Mouse (Mus musculus): ENCODE measurements around the gene Xrra1. TPM values are rescaled to one million over a fixed set of nuclear protein-coding genes. Genes with fewer than 3 reads are reported as not detected.

Gene Xrra1
- polyA plus RNA-seq, 1 experiment from 2014 or later: 0.81 TPM

DNA sequence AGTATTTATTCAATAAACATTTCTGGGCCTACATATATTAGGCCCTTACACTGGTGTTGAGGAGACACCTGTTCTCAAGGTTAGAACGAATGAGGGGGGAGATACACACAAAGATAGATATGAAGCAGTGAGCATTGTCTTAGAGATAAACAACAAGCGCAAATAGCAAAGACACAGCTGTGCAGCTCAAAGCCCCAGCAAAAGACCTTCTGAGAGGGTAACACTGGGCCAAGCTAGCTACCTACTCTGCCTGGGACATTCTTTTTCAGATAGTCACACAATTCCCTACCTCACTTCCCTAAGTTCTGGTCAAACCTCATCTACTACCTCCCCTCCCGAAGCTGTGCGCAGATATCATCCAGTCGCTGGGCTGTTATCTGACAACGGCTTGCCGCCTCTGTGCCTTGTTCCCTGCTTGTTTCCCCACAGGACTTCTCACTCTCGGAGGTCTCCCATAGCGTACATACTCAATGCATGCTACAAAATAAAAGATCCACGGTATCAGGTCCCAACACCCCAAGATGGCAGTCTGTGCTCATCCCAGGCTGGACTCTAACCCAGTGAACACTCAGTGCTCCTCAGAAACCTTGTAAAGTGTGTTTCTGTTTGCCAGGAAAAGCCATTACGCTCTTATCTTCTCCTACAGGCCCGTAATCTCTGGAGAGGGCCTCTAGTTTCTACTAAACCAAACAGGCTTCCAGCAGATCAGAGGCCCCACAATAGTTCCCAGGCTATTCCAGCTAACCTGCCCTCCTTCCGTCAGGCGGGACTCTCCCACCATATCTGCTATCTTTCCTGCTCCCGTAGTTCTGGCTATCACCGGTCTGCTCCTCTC is 34.0 kb upstream of the Xrra1 start:
- no peaks in the 10 kb centered on the region for H3K27me3 ChIP-seq (replicated peaks; ENCODE audit: control insufficient read depth, insufficient read depth, low read length)
- no peak overlapping the region for H3K27ac ChIP-seq (ENCODE audit: low read depth, low read length)
- H3K9me3 ChIP-seq (ENCODE audit: control insufficient read depth, low read length): no peaks in the 10 kb centered on the region
- no peak for ATAC-seq
- H3K4me1 ChIP-seq (ENCODE audit: control insufficient read depth, insufficient read depth, low read depth, low read length): peaks cover 3% of the 10 kb centered on the region; the same call in 1 of the 2 replicates
- no peaks in the 10 kb centered on the region for H3K36me3 ChIP-seq (ENCODE audit: control insufficient read depth, insufficient read depth, low read length)
- H3K4me3 ChIP-seq (ENCODE audit: low read length): no peak overlapping the region
- H3K9ac ChIP-seq (ENCODE audit: low read depth, low read length): no peak overlapping the region
- 90% methylated on average over 16 of the region's 16 CpGs for WGBS
- H3K4me2 ChIP-seq (ENCODE audit: low read length): no peak overlapping the region

DNA sequence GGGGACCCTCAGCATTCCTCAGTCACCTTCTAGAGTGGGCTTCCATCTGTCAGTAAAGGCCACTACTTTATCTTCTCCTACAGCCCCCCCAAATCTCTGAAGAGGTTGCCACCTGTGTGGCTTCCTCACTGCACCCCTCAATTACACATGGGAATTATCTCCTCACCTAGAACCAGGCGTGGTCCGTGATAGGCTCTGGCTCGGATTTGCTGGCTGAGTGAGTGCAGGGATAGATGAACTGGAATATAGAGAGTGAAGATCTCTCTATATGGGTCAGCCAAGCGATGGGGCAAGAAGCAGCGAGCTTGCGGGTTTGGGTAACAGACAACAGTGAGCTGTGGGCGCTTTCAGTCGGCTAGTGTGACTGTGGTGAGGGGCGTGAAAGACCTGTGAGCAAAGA is 33.4 kb upstream of the Xrra1 start:
- no peak for ATAC-seq
- no peak overlapping the region for H3K27ac ChIP-seq (ENCODE audit: low read depth, low read length)
- no peaks in the 10 kb centered on the region for H3K27me3 ChIP-seq (replicated peaks; ENCODE audit: control insufficient read depth, insufficient read depth, low read length)
- H3K4me1 ChIP-seq (ENCODE audit: control insufficient read depth, insufficient read depth, low read depth, low read length): peaks cover 3% of the 10 kb centered on the region; the same call in 1 of the 2 replicates
- no peak overlapping the region for H3K9ac ChIP-seq (ENCODE audit: low read depth, low read length)
- H3K9me3 ChIP-seq (ENCODE audit: control insufficient read depth, low read length): no peaks in the 10 kb centered on the region
- WGBS: 84% methylated on average over 9 of the region's 9 CpGs
- no peaks in the 10 kb centered on the region for H3K36me3 ChIP-seq (ENCODE audit: control insufficient read depth, insufficient read depth, low read length)
- no peak overlapping the region for H3K4me3 ChIP-seq (ENCODE audit: low read length)
- no peak overlapping the region for H3K4me2 ChIP-seq (ENCODE audit: low read length)

DNA sequence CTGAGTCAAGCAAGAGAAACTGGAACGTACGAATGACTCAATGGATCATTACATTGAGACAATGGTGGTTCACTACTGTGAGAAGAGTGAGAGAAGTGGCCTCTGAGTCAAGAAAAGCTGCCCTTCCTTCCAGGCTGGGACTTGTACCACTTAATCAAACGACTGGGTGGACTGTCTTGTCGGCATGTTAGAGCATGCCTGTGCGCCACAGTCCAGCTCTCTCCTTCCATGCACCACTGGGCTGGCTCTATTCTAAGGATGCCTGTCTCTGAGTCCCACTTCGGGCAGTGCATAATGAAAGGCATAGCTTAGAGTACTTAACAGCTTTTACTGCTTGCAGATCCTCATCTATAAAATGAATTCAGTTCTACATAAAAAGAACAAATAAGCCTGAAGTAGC is 32.8 kb upstream of the Xrra1 start:
- H3K9me3 ChIP-seq (ENCODE audit: control insufficient read depth, low read length): no peaks in the 10 kb centered on the region
- peaks cover 3% of the 10 kb centered on the region; the same call in 1 of the 2 replicates for H3K4me1 ChIP-seq (ENCODE audit: control insufficient read depth, insufficient read depth, low read depth, low read length)
- H3K27me3 ChIP-seq (replicated peaks; ENCODE audit: control insufficient read depth, insufficient read depth, low read length): no peaks in the 10 kb centered on the region
- no peak for ATAC-seq
- no peak overlapping the region for H3K9ac ChIP-seq (ENCODE audit: low read depth, low read length)
- H3K27ac ChIP-seq (ENCODE audit: low read depth, low read length): no peak overlapping the region
- no peak overlapping the region for H3K4me3 ChIP-seq (ENCODE audit: low read length)
- WGBS: 52% methylated on average over 6 of the region's 6 CpGs
- H3K36me3 ChIP-seq (ENCODE audit: control insufficient read depth, insufficient read depth, low read length): no peaks in the 10 kb centered on the region
- H3K4me2 ChIP-seq (ENCODE audit: low read length): no peak overlapping the region

DNA sequence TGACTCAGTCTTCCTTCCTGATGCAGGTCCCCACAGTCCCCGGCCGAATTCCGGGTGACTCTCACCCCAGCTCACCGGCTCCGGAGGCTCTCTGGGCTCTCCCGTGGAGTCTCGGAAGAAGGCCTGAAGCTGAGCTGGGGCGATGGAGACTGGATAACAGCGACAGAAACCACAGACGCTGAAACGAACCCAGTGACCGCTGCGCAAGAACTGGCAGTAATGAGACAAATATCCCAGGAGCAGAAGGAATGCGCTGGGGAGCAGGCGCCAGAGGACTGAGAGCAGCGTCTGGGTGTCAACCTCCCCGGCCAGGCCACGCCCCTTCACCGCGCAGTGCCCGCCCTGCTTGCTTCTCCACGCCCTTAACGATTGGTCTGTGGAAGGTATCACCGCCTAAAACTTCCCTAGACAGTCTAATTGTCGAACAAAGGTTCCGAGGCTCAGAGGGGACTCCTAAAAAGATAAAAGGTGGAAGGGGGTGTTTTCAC is 30.8 kb upstream of the Xrra1 start, which contains the start of gene Neu3:
Gene Neu3 (minus strand): TSS at position 335 of the 488 bp plus-strand sequence.
- peak within 1 kb of the TSS; percentile 74 for H3K27ac ChIP-seq (ENCODE audit: low read depth, low read length)

DNA sequence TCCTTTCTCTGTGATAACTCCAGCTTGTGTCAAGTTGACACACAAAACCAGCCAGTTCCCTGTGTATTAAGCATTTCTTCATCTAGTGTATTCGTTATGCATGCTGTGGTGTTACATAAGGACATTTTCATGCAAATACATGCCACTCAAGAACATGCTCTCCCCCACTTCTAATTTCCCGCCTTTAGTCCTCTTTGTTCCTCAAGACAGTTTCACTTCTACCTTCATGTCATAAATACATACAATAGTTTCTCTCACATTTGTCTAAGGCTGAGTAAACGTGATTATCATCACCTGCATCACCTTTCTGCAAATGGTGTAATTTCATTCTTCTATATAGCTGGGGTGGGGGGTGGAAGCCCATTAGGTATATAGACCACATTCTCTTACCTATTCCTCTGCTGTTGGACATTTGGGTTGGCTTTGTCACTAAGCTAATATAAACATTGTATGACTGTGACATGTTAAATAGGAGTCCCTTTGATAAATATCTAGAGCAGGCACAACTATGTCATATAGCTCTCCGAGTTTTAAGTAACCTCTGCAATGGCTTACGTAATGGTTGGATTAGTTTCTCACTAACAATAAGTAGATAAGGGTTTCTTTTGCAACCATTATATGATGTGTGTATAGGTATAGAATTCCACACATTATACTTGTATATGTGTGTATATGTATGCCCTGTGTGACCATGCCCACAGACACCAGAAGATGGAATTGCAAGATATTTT is 25.6 kb upstream of the Xrra1 start:
- H3K36me3 ChIP-seq (ENCODE audit: control insufficient read depth, insufficient read depth, low read length): peaks cover 4% of the 10 kb centered on the region
- WGBS: 90% methylated on average over 5 of the region's 5 CpGs

More for the DNA sequence above, 30.8 kb upstream of the Xrra1 start, which contains the start of gene Neu3:
- H3K9ac ChIP-seq (ENCODE audit: low read depth, low read length): peak within 1 kb of the TSS; percentile 71
- H3K4me3 ChIP-seq (ENCODE audit: low read length): peak within 1 kb of the TSS; percentile 55
- peaks cover 3% of the 10 kb centered on the region; the same call in 1 of the 2 replicates for H3K4me1 ChIP-seq (ENCODE audit: control insufficient read depth, insufficient read depth, low read depth, low read length)
- H3K4me2 ChIP-seq (ENCODE audit: low read length): peak within 1 kb of the TSS; percentile 74
- H3K36me3 ChIP-seq (ENCODE audit: control insufficient read depth, insufficient read depth, low read length): no peaks in the 10 kb centered on the region
- no peaks in the 10 kb centered on the region for H3K9me3 ChIP-seq (ENCODE audit: control insufficient read depth, low read length)
- WGBS: 1% methylated on average over 26 of the region's 26 CpGs
- ATAC-seq: peak; percentile 98
- H3K27me3 ChIP-seq (replicated peaks; ENCODE audit: control insufficient read depth, insufficient read depth, low read length): no peaks in the 10 kb centered on the region

DNA sequence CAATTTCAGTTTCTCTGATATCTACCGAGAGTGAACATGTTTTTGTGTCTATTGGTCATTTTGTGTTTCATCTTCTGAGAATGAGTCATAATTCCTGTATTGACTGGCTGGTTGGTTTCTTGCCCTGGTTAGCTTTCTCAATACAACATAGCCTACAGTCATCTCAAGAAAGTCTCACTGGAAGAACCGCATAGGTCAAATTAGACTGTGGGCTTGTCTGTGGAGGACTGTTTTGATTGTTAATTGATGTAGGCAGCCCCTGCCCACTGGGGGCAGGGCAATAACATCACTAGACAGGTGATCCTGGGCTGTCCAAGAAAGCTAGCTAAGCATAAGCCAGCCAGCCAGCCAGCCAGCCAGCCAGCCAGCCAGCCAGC is 25.1 kb upstream of the Xrra1 start:
- Histone ChIP-seq H3K4me3 (ENCODE audit: low read length) (no peak overlapping the region), H3K27ac (ENCODE audit: low read depth, low read length) (no peak overlapping the region), H3K36me3 (ENCODE audit: control insufficient read depth, insufficient read depth, low read length) (peaks cover 9% of the 10 kb centered on the region), H3K9ac (ENCODE audit: low read depth, low read length) (no peak overlapping the region), H3K27me3 (replicated peaks; ENCODE audit: control insufficient read depth, insufficient read depth, low read length) (no peaks in the 10 kb centered on the region), H3K9me3 (ENCODE audit: control insufficient read depth, low read length) (no peaks in the 10 kb centered on the region), H3K4me2 (ENCODE audit: low read length) (no peak overlapping the region), H3K4me1 (ENCODE audit: control insufficient read depth, insufficient read depth, low read depth, low read length) (no peaks in the 10 kb centered on the region)
- WGBS: 86% methylated on average over 2 of the region's 2 CpGs
- no peak for ATAC-seq

More for the DNA sequence above, 25.6 kb upstream of the Xrra1 start:
- Histone ChIP-seq H3K4me3 (ENCODE audit: low read length) (no peak overlapping the region), H3K4me1 (ENCODE audit: control insufficient read depth, insufficient read depth, low read depth, low read length) (no peaks in the 10 kb centered on the region), H3K9ac (ENCODE audit: low read depth, low read length) (no peak overlapping the region), H3K27me3 (replicated peaks; ENCODE audit: control insufficient read depth, insufficient read depth, low read length) (no peaks in the 10 kb centered on the region), H3K27ac (ENCODE audit: low read depth, low read length) (no peak overlapping the region), H3K9me3 (ENCODE audit: control insufficient read depth, low read length) (no peaks in the 10 kb centered on the region), H3K4me2 (ENCODE audit: low read length) (no peak overlapping the region)
- ATAC-seq: no peak

DNA sequence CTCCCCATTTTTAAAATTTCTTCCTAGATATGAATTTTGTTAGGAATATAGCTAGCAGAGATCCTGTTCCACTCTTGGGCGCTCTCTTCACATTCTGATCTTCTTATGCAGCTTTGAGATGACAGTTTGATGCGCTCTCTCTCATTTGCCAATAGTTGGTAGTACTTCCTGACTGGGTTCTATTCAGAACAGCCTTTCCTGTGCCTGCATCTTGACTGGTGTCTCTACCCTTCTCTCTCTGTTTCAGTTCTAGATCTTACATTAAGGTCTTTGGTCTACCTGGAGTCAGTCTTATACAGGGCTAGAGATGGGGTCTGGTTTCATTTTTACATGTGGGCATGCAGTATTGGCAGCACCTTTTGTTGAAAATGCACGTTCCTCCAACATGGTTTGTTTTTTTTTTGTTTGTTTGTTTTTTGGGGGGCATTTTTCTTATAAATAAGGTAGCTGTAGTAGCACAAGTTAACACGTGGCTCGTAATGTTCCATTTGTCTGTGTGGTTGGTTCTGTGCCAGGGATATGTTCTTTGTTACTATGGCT is 24.5 kb upstream of the Xrra1 start:
- WGBS: 90% methylated on average over 5 of the region's 5 CpGs
- H3K9me3 ChIP-seq (ENCODE audit: control insufficient read depth, low read length): no peaks in the 10 kb centered on the region

DNA sequence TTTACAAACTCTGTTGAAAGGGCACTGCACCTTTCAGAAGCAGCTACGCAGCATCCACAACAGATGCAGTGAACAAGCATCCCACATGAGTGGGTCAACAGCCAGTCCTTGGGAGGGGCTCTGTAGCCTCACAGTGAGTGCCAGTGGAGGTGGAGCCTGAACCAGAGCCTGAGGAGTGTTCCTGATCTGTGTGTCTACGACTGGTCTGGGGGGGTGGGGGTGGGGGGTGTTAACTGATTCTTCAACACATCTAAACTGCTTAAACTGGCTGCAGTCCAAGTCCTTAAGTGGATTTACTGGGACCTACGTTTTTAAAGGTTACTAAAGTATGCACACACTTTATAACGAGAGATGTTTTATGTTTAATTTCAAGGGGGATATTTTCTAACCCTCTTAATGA is 22.1 kb upstream of the Xrra1 start:
- peaks cover 19% of the 10 kb centered on the region for H3K36me3 ChIP-seq (ENCODE audit: control insufficient read depth, insufficient read depth, low read length)
- H3K4me1 ChIP-seq (ENCODE audit: control insufficient read depth, insufficient read depth, low read depth, low read length): no peaks in the 10 kb centered on the region
- H3K4me3 ChIP-seq (ENCODE audit: low read length): no peak overlapping the region

More for the DNA sequence above, 24.5 kb upstream of the Xrra1 start:
- Histone ChIP-seq H3K4me3 (ENCODE audit: low read length) (no peak overlapping the region), H3K36me3 (ENCODE audit: control insufficient read depth, insufficient read depth, low read length) (peaks cover 9% of the 10 kb centered on the region), H3K4me1 (ENCODE audit: control insufficient read depth, insufficient read depth, low read depth, low read length) (no peaks in the 10 kb centered on the region), H3K27ac (ENCODE audit: low read depth, low read length) (no peak overlapping the region), H3K9ac (ENCODE audit: low read depth, low read length) (no peak overlapping the region), H3K27me3 (replicated peaks; ENCODE audit: control insufficient read depth, insufficient read depth, low read length) (no peaks in the 10 kb centered on the region), H3K4me2 (ENCODE audit: low read length) (no peak overlapping the region)
- no peak for ATAC-seq

More for the DNA sequence above, 22.1 kb upstream of the Xrra1 start:
- Histone ChIP-seq H3K27ac (ENCODE audit: low read depth, low read length) (no peak overlapping the region), H3K4me2 (ENCODE audit: low read length) (no peak overlapping the region), H3K27me3 (replicated peaks; ENCODE audit: control insufficient read depth, insufficient read depth, low read length) (no peaks in the 10 kb centered on the region), H3K9me3 (ENCODE audit: control insufficient read depth, low read length) (no peaks in the 10 kb centered on the region), H3K9ac (ENCODE audit: low read depth, low read length) (no peak overlapping the region)
- WGBS: 65% methylated on average over 4 of the region's 4 CpGs
- ATAC-seq: no peak

Data from hindbrain, embryonic 16.5 days (tissue).